Mouse (Mus musculus): ENCODE data around the gene Glmp.

GRCm38 (mm10) chr3:88297321-88297851 lies 27.4 kb upstream of the Glmp start:
- TF ChIP-seq GATA1 (IDR thresholded peaks at IDR 0.05; ENCODE audit: borderline replicate concordance, low read length): no peak
- TF ChIP-seq FLI1 (IDR thresholded peaks at IDR 0.05; ENCODE audit: low read length): no peak
